Mouse (Mus musculus): Measurements from ENCODE around the gene Tsc22d4. TPM values are rescaled to one million over a fixed set of nuclear protein-coding genes. Genes with fewer than 3 reads are reported as not detected.

Gene Tsc22d4
- polyA plus RNA-seq (2021; fragmentation: Nextera tagmentation) = 379 and 574 TPM in 2 replicates
- long read RNA-seq, experiment 1, transcript Tsc22d4-202 (5 exons, 3,983 nt) = minor isoform, 27 of 192 reads
- long read RNA-seq, experiment 1, transcript Tsc22d4-209 (3 exons, 563 nt) = minor isoform, 10 of 192 reads
- long read RNA-seq, experiment 1, transcript Tsc22d4-205 (3 exons, 790 nt) = major isoform, 140 of 192 reads
- long read RNA-seq, experiment 1, partial matches to known transcripts = 10 of 192 reads
- long read RNA-seq, experiment 1, other reads (novel, unspliced or antisense) = 5 of 192 reads
- long read RNA-seq, experiment 2, transcript Tsc22d4-209 (3 exons, 563 nt) = minor isoform, 34 of 279 reads
- long read RNA-seq, experiment 2, transcript Tsc22d4-205 (3 exons, 790 nt) = major isoform, 185 of 279 reads
- long read RNA-seq, experiment 2, partial matches to known transcripts = 57 of 279 reads
- long read RNA-seq, experiment 2, other reads (novel, unspliced or antisense) = 2 of 279 reads

DNA sequence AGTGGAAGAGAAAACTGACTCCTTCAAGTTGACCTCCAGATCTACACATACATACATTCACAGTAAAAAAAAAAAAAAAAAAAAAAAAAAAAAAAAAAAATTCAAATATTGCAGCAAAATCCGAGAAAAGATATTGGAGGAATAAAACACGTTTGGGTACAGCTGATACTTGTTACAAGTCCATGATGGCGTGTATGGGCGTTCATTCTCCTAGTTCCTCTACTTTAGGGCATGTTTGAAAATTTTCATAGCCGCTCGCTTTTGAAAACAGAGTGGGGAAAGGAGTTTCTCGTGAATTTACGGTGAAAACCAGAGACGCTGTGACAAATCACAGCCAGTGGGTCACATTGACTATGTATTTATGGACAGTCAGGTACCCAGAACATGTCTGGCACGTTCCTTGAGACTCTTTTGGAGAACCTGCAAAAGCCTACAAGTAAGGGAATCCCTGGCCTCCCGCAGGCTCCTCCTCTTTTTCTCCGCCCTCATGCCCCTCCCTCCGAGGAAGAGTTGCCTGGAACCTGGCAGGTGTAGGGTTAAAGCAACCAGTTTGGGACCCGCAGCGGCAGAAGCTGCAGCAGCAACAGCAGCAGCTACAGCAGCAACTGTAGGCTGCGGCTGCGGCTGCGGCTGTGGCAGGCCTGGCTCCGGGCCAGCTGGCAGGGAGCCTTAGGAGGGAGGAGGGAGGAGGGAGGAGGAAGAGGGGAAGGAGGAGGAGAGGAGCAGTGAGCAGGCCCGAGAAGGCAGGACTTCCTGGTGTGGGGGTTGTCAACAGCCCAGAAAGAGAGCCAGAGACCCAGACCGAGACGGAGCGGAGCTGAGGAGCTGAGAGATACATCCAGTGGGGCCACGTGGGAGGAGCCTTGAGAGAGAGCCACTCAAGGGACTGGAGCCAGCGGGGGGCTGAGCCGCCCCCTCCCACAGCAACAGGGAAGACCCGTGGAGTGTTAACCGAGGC is at the start of gene Tsc22d4:
Gene Tsc22d4 (plus strand): TSS at position 517 of the 958 bp plus-strand sequence.

GRCm38 (mm10) chr5:137741023-137741931 is 4.3 kb upstream of the Tsc22d4 start, which contains the start of gene Nyap1:
Gene Nyap1, minus strand, starts transcription at chr5:137741607.

DNA sequence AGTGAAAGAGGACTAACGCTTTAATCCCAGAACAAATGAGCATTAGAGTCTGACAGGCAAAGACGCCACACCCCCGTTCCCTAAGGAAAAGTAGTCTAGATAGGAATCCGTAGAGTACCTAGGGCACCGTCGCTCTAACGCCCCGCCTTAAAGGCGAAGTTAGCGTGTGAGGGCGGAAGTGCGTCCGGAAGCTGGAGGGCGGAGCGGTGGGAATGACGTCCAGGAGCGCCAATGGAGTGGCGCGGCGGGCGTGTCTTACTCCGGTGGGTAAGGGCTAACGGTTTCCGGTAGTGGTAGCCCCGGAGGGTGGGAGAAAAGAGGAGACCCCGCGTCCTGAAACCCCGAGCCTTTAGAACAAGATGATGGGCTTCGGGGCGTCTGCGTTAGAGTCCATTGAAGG is 33.1 kb downstream of the Tsc22d4 start, which contains the start of gene Ppp1r35:
Gene Ppp1r35 (plus strand): TSS at position 215 of the 400 bp plus-strand sequence.

GRCm38 (mm10) chr5:137787151-137787928 is 41.8 kb downstream of the Tsc22d4 start, which contains the start of the genes Mepce and Zcwpw1:
Gene Mepce, minus strand, starts transcription at chr5:137787655.
Gene Zcwpw1, plus strand, starts transcription at chr5:137787798.

Other genes with a start within 250 kb of the Tsc22d4 start
- gene Pop7, start 243.2 kb upstream of the Tsc22d4 start, polyA plus RNA-seq (2021; fragmentation: Nextera tagmentation) = 77.7 and 88.9 TPM in 2 replicates
- gene Gigyf1, start 227.2 kb upstream of the Tsc22d4 start, polyA plus RNA-seq (2021; fragmentation: Nextera tagmentation) = 2.3 and 4.6 TPM in 2 replicates
- not detected in 2 replicates for gene Epo, start 212.5 kb upstream of the Tsc22d4 start, polyA plus RNA-seq (2021; fragmentation: Nextera tagmentation)
- 115 and 202 TPM in 2 replicates for gene Gnb2, start 212.2 kb upstream of the Tsc22d4 start, polyA plus RNA-seq (2021; fragmentation: Nextera tagmentation)
- gene Actl6b, start 192.2 kb upstream of the Tsc22d4 start, polyA plus RNA-seq (2021; fragmentation: Nextera tagmentation) = 83.0 and 162 TPM in 2 replicates
- 4.2 and 6.1 TPM in 2 replicates for gene Tfr2, start 175.9 kb upstream of the Tsc22d4 start, polyA plus RNA-seq (2021; fragmentation: Nextera tagmentation)
- 13.1 and 31.6 TPM in 2 replicates for gene Mospd3, start 144.7 kb upstream of the Tsc22d4 start, polyA plus RNA-seq (2021; fragmentation: Nextera tagmentation)
- gene Pcolce, start 131.9 kb upstream of the Tsc22d4 start, polyA plus RNA-seq (2021; fragmentation: Nextera tagmentation) = 11.7 and 16.6 TPM in 2 replicates
- not detected in 2 replicates for gene Fbxo24, start 116.7 kb upstream of the Tsc22d4 start, polyA plus RNA-seq (2021; fragmentation: Nextera tagmentation)
- gene Lrch4, start 116.6 kb upstream of the Tsc22d4 start, polyA plus RNA-seq (2021; fragmentation: Nextera tagmentation) = 2.1 and 7.4 TPM in 2 replicates
- gene Gm20605, start 116.6 kb upstream of the Tsc22d4 start, polyA plus RNA-seq (2021; fragmentation: Nextera tagmentation) = 0.30 and 0.32 TPM in 2 replicates
- gene Sap25, start 104.4 kb upstream of the Tsc22d4 start, polyA plus RNA-seq (2021; fragmentation: Nextera tagmentation) = 0.50 and 0.69 TPM in 2 replicates
- 0.14 and 0.16 TPM in 2 replicates for gene Irs3, start 100.0 kb upstream of the Tsc22d4 start, polyA plus RNA-seq (2021; fragmentation: Nextera tagmentation)
- gene Agfg2, start 61.0 kb upstream of the Tsc22d4 start, polyA plus RNA-seq (2021; fragmentation: Nextera tagmentation) = 14.9 and 22.9 TPM in 2 replicates
- 1.3 and 12.1 TPM in 2 replicates for gene Nyap1, start 4.1 kb upstream of the Tsc22d4 start, polyA plus RNA-seq (2021; fragmentation: Nextera tagmentation)
- gene Ppp1r35, start 33.1 kb downstream of the Tsc22d4 start, polyA plus RNA-seq (2021; fragmentation: Nextera tagmentation) = 21.3 and 41.2 TPM in 2 replicates
- gene Mepce, start 41.9 kb downstream of the Tsc22d4 start, polyA plus RNA-seq (2021; fragmentation: Nextera tagmentation) = 9.1 and 11.8 TPM in 2 replicates
- 3.6 and 4.2 TPM in 2 replicates for gene Zcwpw1, start 42.1 kb downstream of the Tsc22d4 start, polyA plus RNA-seq (2021; fragmentation: Nextera tagmentation)
- 0.89 and 1.3 TPM in 2 replicates for gene Pilra, start 90.6 kb downstream of the Tsc22d4 start, polyA plus RNA-seq (2021; fragmentation: Nextera tagmentation)
- not detected in 2 replicates for gene Pilrb1, start 112.4 kb downstream of the Tsc22d4 start, polyA plus RNA-seq (2021; fragmentation: Nextera tagmentation)
- 0.11 TPM in 1 of 2 replicates, not detected in the other for gene Pilrb2, start 126.1 kb downstream of the Tsc22d4 start, polyA plus RNA-seq (2021; fragmentation: Nextera tagmentation)
- not detected in 2 replicates for gene Cyp3a13, start 175.9 kb downstream of the Tsc22d4 start, polyA plus RNA-seq (2021; fragmentation: Nextera tagmentation)
- gene Gjc3, start 217.4 kb downstream of the Tsc22d4 start, polyA plus RNA-seq (2021; fragmentation: Nextera tagmentation) = 11.5 and 13.1 TPM in 2 replicates
- gene Azgp1, start 235.8 kb downstream of the Tsc22d4 start, polyA plus RNA-seq (2021; fragmentation: Nextera tagmentation) = not detected in 2 replicates

Measured in left cerebral cortex, adult 6 months (tissue).